Mouse (Mus musculus) midbrain, embryonic 14.5 days (tissue): ENCODE results near the gene Csf3. TPM values are rescaled to one million over a fixed set of nuclear protein-coding genes. Genes with fewer than 3 reads are reported as not detected.
"Not testable (repeated sequence)": the region's sequence is repeated elsewhere in the genome, so short reads cannot be mapped to it uniquely, and the experiment has no call there.

ENCODE experiments used
- ATAC-seq: fragments of 200-750 bp; cut with Nextera tagmentation; 2 replicates; pipeline ENCODE4 v1.8.0; 2017; ENCODE audit warnings: moderate number of reproducible peaks, moderate library complexity; ENCODE audit not compliant: low FRiP score, low TSS enrichment
- DNase-seq: peaks from one replicate; pipeline ENCODE4 v3.0.0-alpha.2; 2015
- H3K27ac ChIP-seq: fragments of 300-500 bp; sonication (generic); replicated peaks from 2 replicates; pipeline ENCODE4 v1.5.1; 2014; ENCODE audit warnings: mild to moderate bottlenecking, low read depth, low read length, moderate library complexity
- H3K27me3 ChIP-seq: fragments of 300-500 bp; sonication (generic); 2 replicates; pipeline ENCODE4 v1.6.1; 2014; ENCODE audit warnings: low read length, control low read depth, mixed read lengths; ENCODE audit not compliant: control insufficient read depth, insufficient read depth
- H3K36me3 ChIP-seq: fragments of 300-500 bp; sonication (generic); 2 replicates; pipeline ENCODE4 v1.6.1; 2014; ENCODE audit warnings: low read length, control low read depth; ENCODE audit not compliant: control insufficient read depth, insufficient read depth
- H3K4me1 ChIP-seq: fragments of 300-500 bp; sonication (generic); 2 replicates; pipeline ENCODE4 v1.6.1; 2014; ENCODE audit warnings: mild to moderate bottlenecking, antibody characterized with exemption, low read length, control low read depth; ENCODE audit not compliant: control insufficient read depth, insufficient read depth
- H3K4me2 ChIP-seq: fragments of 300-500 bp; sonication (generic); 2 replicates; pipeline ENCODE4 v1.6.1; 2014; ENCODE audit warnings: mild to moderate bottlenecking, low read length, moderate library complexity
- H3K4me3 ChIP-seq: fragments of 300-500 bp; sonication (generic); replicated peaks from 2 replicates; pipeline ENCODE4 v1.5.1; 2014; ENCODE audit warnings: low read depth, low read length
- H3K9ac ChIP-seq: fragments of 300-500 bp; sonication (generic); replicated peaks from 2 replicates; pipeline ENCODE4 v1.6.1; 2014; ENCODE audit warnings: mild to moderate bottlenecking, low read length, moderate library complexity
- H3K9me3 ChIP-seq: fragments of 300-500 bp; sonication (generic); 2 replicates; pipeline ENCODE4 v1.6.1; 2016; ENCODE audit warnings: low read length, control low read depth, mixed read lengths; ENCODE audit not compliant: control insufficient read depth
- WGBS: fragments of 180-500 bp; shearing (Covaris S2); extraction: QIAGEN DNeasy Blood & Tissue Kit; methylation state at CpG from one replicate; pipeline ENCODE4 v1.1.7; 2014; 5-methylcytosine and 5-hydroxymethylcytosine counted together
- polyA plus RNA-seq: library from polyadenylated mRNA; unstranded; fragments of >200 nt; fragmentation: Nextera tagmentation; extraction: Ambion mirVana; gene quantifications from 2 replicates; pipeline ENCODE4 v1.2.1, GENCODE M21; 2014

Csf3 gene
- polyA plus RNA-seq, 1 experiment from 2014 or later, result not detected

GRCm38 (mm10) chr11:98730727-98731126 is 29.7 kb downstream of the Csf3 start:
- Histone ChIP-seq H3K9ac (no peak overlapping the region), H3K4me2 (no peak overlapping the region), H3K9me3 (no peaks in the 10 kb centered on the region), H3K4me3 (no peak overlapping the region), H3K27ac (peak overlapping the region; percentile 6), H3K27me3 (no peaks in the 10 kb centered on the region), H3K36me3 (peaks cover 9% of the 10 kb centered on the region), H3K4me1 (0 out of 2 replicates have a peak, but pooled peaks cover 11% of the 10 kb centered on the region)
- WGBS, result 66% methylated on average over 4 of the region's 4 CpGs
- ATAC-seq (no peak), DNase-seq (no peak)

- H3K27ac ChIP-seq, result peak overlapping the region; percentile 6
- 0 out of 2 replicates have a peak, but pooled peaks cover 11% of the 10 kb centered on the region for H3K4me1 ChIP-seq
- H3K4me2 ChIP-seq, result no peak overlapping the region
- WGBS, result 52% methylated on average over 5 of the region's 5 CpGs
- ATAC-seq, result no peak
- DNase-seq, result peak; percentile 59
- H3K27me3 ChIP-seq, result no peaks in the 10 kb centered on the region
- H3K9ac ChIP-seq, result no peak overlapping the region
- peaks cover 6% of the 10 kb centered on the region for H3K36me3 ChIP-seq
- H3K9me3 ChIP-seq, result no peaks in the 10 kb centered on the region
- no peak overlapping the region for H3K4me3 ChIP-seq
These were observed 30.1 kb downstream of the Csf3 start for GRCm38 (mm10) chr11:98731134-98731533.

GRCm38 (mm10) chr11:98734020-98734419 is 33.0 kb downstream of the Csf3 start:
- Histone ChIP-seq H3K4me2 (no peak overlapping the region), H3K27me3 (no peaks in the 10 kb centered on the region), H3K27ac (no peak overlapping the region), H3K36me3 (no peaks in the 10 kb centered on the region), H3K4me3 (no peak overlapping the region), H3K9me3 (no peaks in the 10 kb centered on the region), H3K4me1 (peaks cover 16% of the 10 kb centered on the region; the same call in 1 of the 2 replicates), H3K9ac (no peak overlapping the region)
- WGBS, result 79% methylated on average over 3 of the region's 3 CpGs
- DNase-seq, result no peak
- ATAC-seq, result no peak

DNA sequence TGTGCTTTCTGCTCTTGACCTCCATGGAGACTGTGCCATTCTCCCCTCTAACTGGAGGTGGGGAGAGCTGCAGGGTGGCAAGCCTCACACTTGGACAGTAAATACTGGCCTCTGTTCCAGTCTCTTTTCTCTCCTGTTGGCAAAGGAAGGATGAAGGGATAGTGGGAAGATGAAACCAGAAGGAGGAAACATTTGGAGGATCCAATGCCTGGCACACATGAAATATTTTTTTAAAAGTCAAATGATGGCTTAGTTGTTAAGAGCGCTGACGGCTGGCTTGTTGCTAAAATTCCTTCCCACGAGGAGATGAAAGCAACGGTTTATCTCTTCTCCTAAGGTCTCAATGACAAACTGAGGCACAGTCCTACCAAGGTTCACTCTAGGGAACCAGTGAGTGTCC is 34.0 kb downstream of the Csf3 start:
- H3K27ac ChIP-seq, result no peak overlapping the region
- no peaks in the 10 kb centered on the region for H3K36me3 ChIP-seq
- no peaks in the 10 kb centered on the region for H3K27me3 ChIP-seq
- H3K4me2 ChIP-seq, result no peak overlapping the region
- no peaks in the 10 kb centered on the region for H3K9me3 ChIP-seq
- no peak for DNase-seq
- no peak overlapping the region for H3K9ac ChIP-seq
- ATAC-seq, result no peak
- no peak overlapping the region for H3K4me3 ChIP-seq
- peaks cover 16% of the 10 kb centered on the region for H3K4me1 ChIP-seq
- WGBS, result 94% methylated on average over 4 of the region's 4 CpGs

DNA sequence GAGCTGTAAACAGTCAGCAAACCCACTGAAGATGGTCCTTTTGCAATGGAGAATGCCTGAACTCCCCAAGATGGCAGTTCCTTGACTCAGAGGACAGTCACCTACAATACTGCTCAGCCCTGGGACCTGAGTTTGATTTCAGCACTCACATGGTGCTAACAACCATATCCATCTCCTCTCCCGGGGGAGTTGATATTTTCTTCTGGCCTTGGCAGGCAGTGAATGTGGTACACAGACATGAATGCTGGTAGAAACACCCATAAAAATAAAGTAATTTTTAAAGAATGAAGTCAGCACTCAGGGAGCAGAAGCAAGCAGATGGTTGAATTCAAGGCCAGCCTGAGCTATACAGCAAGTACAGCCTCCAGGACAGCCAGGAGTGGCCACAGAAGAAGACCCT is 35.1 kb downstream of the Csf3 start:
- H3K27ac ChIP-seq, result no peak overlapping the region

GRCm38 (mm10) chr11:98737220-98737619 is 36.2 kb downstream of the Csf3 start:
- ATAC-seq, H3K9me3 ChIP-seq, H3K9ac ChIP-seq, H3K27ac ChIP-seq, DNase-seq, H3K27me3 ChIP-seq, H3K4me3 ChIP-seq, H3K4me2 ChIP-seq, H3K36me3 ChIP-seq: not testable (repeated sequence)
- 94% methylated on average over 2 of the region's 2 CpGs for WGBS
- H3K4me1 ChIP-seq, result peaks cover 22% of the 10 kb centered on the region

More for the DNA sequence above, 35.1 kb downstream of the Csf3 start:
- Histone ChIP-seq H3K36me3 (no peaks in the 10 kb centered on the region), H3K9ac (no peak overlapping the region), H3K9me3 (no peaks in the 10 kb centered on the region), H3K4me1 (peaks cover 22% of the 10 kb centered on the region), H3K27me3 (no peaks in the 10 kb centered on the region), H3K4me3 (no peak overlapping the region), H3K4me2 (no peak overlapping the region)
- 89% methylated on average over 1 of the region's 1 CpGs for WGBS
- ATAC-seq, result no peak
- no peak for DNase-seq

DNA sequence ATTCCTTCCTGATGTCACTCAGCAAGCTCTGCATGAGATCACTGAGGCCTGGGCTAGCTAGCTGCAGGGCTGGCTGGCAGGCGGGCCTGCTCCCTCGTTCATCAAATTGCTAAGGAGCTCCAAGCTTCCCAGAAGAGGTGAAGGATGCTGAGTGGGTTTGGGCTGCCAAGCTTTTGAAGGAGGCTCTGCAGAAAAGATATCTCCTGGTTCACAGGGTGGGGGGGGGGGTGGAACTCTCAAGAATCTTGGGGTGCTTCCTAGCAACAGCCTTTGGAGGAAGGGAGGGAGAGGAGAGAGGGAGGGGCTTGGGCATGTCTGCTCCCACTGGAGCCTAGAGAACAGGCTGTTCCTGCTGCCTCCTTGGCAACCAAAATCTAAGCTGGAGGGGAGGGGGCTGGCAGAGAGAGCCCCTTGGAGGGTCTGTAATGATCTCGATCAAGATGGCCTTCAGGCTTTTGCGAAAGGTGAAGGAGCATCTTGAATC is 37.4 kb downstream of the Csf3 start:
- ATAC-seq (no peak), DNase-seq (peak; percentile 65)
- Histone ChIP-seq H3K9ac (peak overlapping the region; percentile 16; the same call in 1 of the 2 replicates), H3K9me3 (no peaks in the 10 kb centered on the region), H3K4me1 (peaks cover 22% of the 10 kb centered on the region), H3K27ac (peak overlapping the region; percentile 77), H3K4me3 (no peak overlapping the region), H3K4me2 (peak overlapping the region; percentile 9; the same call in 1 of the 2 replicates), H3K36me3 (no peaks in the 10 kb centered on the region), H3K27me3 (no peaks in the 10 kb centered on the region)
- 11% methylated on average over 4 of the region's 4 CpGs for WGBS

- 0 out of 2 replicates have a peak overlapping the region, but pooled peaks have one; percentile 16 for H3K9ac ChIP-seq
- H3K36me3 ChIP-seq, result no peaks in the 10 kb centered on the region
- H3K27me3 ChIP-seq, result no peaks in the 10 kb centered on the region
- ATAC-seq, result no peak
- H3K4me1 ChIP-seq, result peaks cover 26% of the 10 kb centered on the region
- WGBS, result 55% methylated on average over 8 of the region's 9 CpGs
- no peak for DNase-seq
- no peaks in the 10 kb centered on the region for H3K9me3 ChIP-seq
- H3K27ac ChIP-seq, result peak overlapping the region; percentile 77
- H3K4me2 ChIP-seq, result peak overlapping the region; percentile 9; the same call in 1 of the 2 replicates
- H3K4me3 ChIP-seq, result no peak overlapping the region
These were observed 37.9 kb downstream of the Csf3 start for GRCm38 (mm10) chr11:98738925-98739324.

- Histone ChIP-seq H3K27ac (peak overlapping the region; percentile 99), H3K4me1 (peaks cover 37% of the 10 kb centered on the region), H3K36me3 (no peaks in the 10 kb centered on the region), H3K9ac (peak overlapping the region; percentile 97), H3K4me2 (peak overlapping the region; percentile 73), H3K27me3 (no peaks in the 10 kb centered on the region), H3K4me3 (peak overlapping the region; percentile 89), H3K9me3 (no peaks in the 10 kb centered on the region)
- DNase-seq (peak; percentile 75), ATAC-seq (no peak)
- 3% methylated on average over 8 of the region's 8 CpGs for WGBS
These were observed 38.9 kb downstream of the Csf3 start for GRCm38 (mm10) chr11:98740026-98740392.
